Mouse (Mus musculus): Measurements from ENCODE around the gene Trim62.
A peak's percentile ranks its signal among the peaks of the same experiment; 100 is the strongest.

Gene Trim62

GRCm38 (mm10) chr4:128885540-128885939 is 2.2 kb downstream of the Trim62 start:
- DNase-seq (ENCODE audit: low spot score in 2 of 2): no peak

- DNase-seq (ENCODE audit: low spot score in 2 of 2): peak in 1 of 2 experiments; percentile 61
Measured at GRCm38 (mm10) chr4:128886571-128886970, 3.2 kb downstream of the Trim62 start.

- no peak for DNase-seq (ENCODE audit: low spot score in 2 of 2)
Measured at GRCm38 (mm10) chr4:128887026-128887425, 3.6 kb downstream of the Trim62 start.

- DNase-seq (ENCODE audit: low spot score in 2 of 2): peak in 1 of 2 experiments; percentile 75
Measured at GRCm38 (mm10) chr4:128887641-128888091, 4.3 kb downstream of the Trim62 start.

- DNase-seq (ENCODE audit: low spot score in 2 of 2): no peak
Measured at GRCm38 (mm10) chr4:128888436-128888990, 5.1 kb downstream of the Trim62 start.

- no peak for DNase-seq (ENCODE audit: low spot score in 2 of 2)
Measured at GRCm38 (mm10) chr4:128889752-128890630, 6.6 kb downstream of the Trim62 start.

GRCm38 (mm10) chr4:128891157-128891556 is 7.8 kb downstream of the Trim62 start:
- DNase-seq (ENCODE audit: low spot score in 2 of 2): peak in 1 of 2 experiments; percentile 73

- no peak for DNase-seq (ENCODE audit: low spot score in 2 of 2)
Measured at GRCm38 (mm10) chr4:128891746-128892145, 8.4 kb downstream of the Trim62 start.

- DNase-seq (ENCODE audit: low spot score in 2 of 2): no peak
Measured at GRCm38 (mm10) chr4:128892188-128892587, 8.8 kb downstream of the Trim62 start.

- no peak for DNase-seq (ENCODE audit: low spot score in 2 of 2)
Measured at GRCm38 (mm10) chr4:128894112-128894511, 10.7 kb downstream of the Trim62 start.

GRCm38 (mm10) chr4:128895841-128896240 is 12.5 kb downstream of the Trim62 start:
- DNase-seq (ENCODE audit: low spot score in 2 of 2): no peak

GRCm38 (mm10) chr4:128896667-128897066 is 13.3 kb downstream of the Trim62 start:
- no peak for DNase-seq (ENCODE audit: low spot score in 2 of 2)

- no peak for DNase-seq (ENCODE audit: low spot score in 2 of 2)
Measured at GRCm38 (mm10) chr4:128897911-128898421, 14.6 kb downstream of the Trim62 start.

GRCm38 (mm10) chr4:128899332-128899731 is 16.0 kb downstream of the Trim62 start:
- peak; percentile 77 to 87 for DNase-seq (ENCODE audit: low spot score in 2 of 2)

- no peak for DNase-seq (ENCODE audit: low spot score in 2 of 2)
Measured at GRCm38 (mm10) chr4:128900484-128900883, 17.1 kb downstream of the Trim62 start.

- DNase-seq (ENCODE audit: low spot score in 2 of 2): no peak
Measured at GRCm38 (mm10) chr4:128902390-128902789, 19.0 kb downstream of the Trim62 start.

GRCm38 (mm10) chr4:128904035-128904800 is 20.8 kb downstream of the Trim62 start:
- DNase-seq (ENCODE audit: low spot score in 2 of 2): no peak

GRCm38 (mm10) chr4:128905251-128905650 is 21.9 kb downstream of the Trim62 start:
- DNase-seq (ENCODE audit: low spot score in 2 of 2): no peak

- no peak for DNase-seq (ENCODE audit: low spot score in 2 of 2)
Measured at GRCm38 (mm10) chr4:128906757-128907156, 23.4 kb downstream of the Trim62 start.

GRCm38 (mm10) chr4:128907238-128907968 is 24.0 kb downstream of the Trim62 start:
- DNase-seq (ENCODE audit: low spot score in 2 of 2): no peak
